Mouse (Mus musculus) cortical plate, adult 2 months (tissue): ENCODE results near the gene Tmem201.

ENCODE experiments used
- CTCF ChIP-seq: fragments of 200-500 bp; IDR thresholded peaks from 2 replicates; pipeline ENCODE4 v1.5.1; 2011; ENCODE audit warnings: mild to moderate bottlenecking, control low read depth, low read length; ENCODE audit not compliant: insufficient read depth; ENCODE audit errors: extremely low read depth
- POLR2A ChIP-seq: fragments of 200-500 bp; IDR thresholded peaks from 2 replicates; pipeline ENCODE4 v1.6.1; 2011; ENCODE audit warnings: mild to moderate bottlenecking, low read length, control low read depth; ENCODE audit not compliant: insufficient read depth; ENCODE audit errors: extremely low read depth

DNA sequence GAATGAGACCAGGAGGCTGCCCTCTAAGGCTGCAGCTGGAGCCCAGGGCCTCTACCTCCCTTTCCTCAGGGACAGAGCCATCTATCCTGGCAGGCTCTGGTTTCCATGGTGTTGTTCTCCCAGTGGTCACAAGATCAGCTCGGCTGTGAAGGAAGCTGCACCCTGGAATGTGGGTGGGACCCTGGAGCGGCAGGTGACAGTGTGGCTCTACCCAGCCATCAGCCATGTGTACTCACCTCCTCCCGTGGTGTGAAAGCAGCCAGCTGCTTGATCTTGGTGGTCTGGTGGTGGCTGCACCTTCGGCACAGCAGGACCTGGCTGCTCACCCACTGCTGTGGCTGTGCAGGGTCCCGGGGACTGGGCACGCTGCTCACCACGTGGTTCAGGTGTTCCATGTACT is 7.0 kb downstream of the Tmem201 start:
- TF ChIP-seq CTCF (no peak), POLR2A (no peak)
